Mouse (Mus musculus): ENCODE measurements around the gene Tardbp. TPM values are rescaled to one million over a fixed set of nuclear protein-coding genes. Genes with fewer than 3 reads are reported as not detected.

Gene Tardbp
- total and polyA plus RNA-seq, 3 experiments: 211 to 455 TPM; not detected in 1

GRCm38 (mm10) chr4:148660174-148660573 lies 33.4 kb upstream of the Tardbp start:
- H3K9ac ChIP-seq (ENCODE audit: control insufficient read depth, low read depth, low read length, poor library complexity, severe bottlenecking): no peak overlapping the region
- TF ChIP-seq USF1 (IDR thresholded peaks at IDR 0.05; ENCODE audit: low read depth, low read length) (no peak), MYC (IDR thresholded peaks at IDR 0.05; ENCODE audit: low read depth, low read length) (no peak), TBP (IDR thresholded peaks at IDR 0.05; ENCODE audit: low read depth, low read length) (no peak), USF2 (IDR thresholded peaks at IDR 0.05; ENCODE audit: borderline replicate concordance in 1 of 2, insufficient read depth in 1 of 2, low read depth in 1 of 2, low read length in 2 of 2) (no peak), POLR2A (IDR thresholded peaks at IDR 0.05; ENCODE audit: control insufficient read depth in 1 of 2, insufficient read depth in 1 of 2, low read depth in 1 of 2, low read length in 2 of 2, poor library complexity in 1 of 2) (no peak)
- H3K36me3 ChIP-seq (ENCODE audit: control insufficient read depth in 1 of 2, insufficient read depth in 2 of 2, low read length in 2 of 2): no peaks in the 10 kb centered on the region
- H3K4me3 ChIP-seq (ENCODE audit: control insufficient read depth in 1 of 2, insufficient read depth in 1 of 2, low read depth in 2 of 2, low read length in 2 of 2): no peak overlapping the region
- no peaks in the 10 kb centered on the region for H3K79me2 ChIP-seq (ENCODE audit: control insufficient read depth, insufficient read depth, low read length, poor library complexity)
- H3K9me3 ChIP-seq (replicated peaks; ENCODE audit: insufficient read depth, low read length): no peaks in the 10 kb centered on the region
- H3K27ac ChIP-seq (ENCODE audit: control insufficient read depth, low read depth, low read length): no peak overlapping the region
- H3K4me1 ChIP-seq (ENCODE audit: control insufficient read depth in 1 of 2, insufficient read depth in 2 of 2, low read length in 2 of 2): no peaks in the 10 kb centered on the region
- no peaks in the 10 kb centered on the region for H3K27me3 ChIP-seq (ENCODE audit: control insufficient read depth in 1 of 2, insufficient read depth in 2 of 2, low read length in 2 of 2)
- DNase-seq (ENCODE audit: low read depth, low spot score): no peak

GRCm38 (mm10) chr4:148657776-148658175 lies 31.0 kb upstream of the Tardbp start:
- H3K4me1 ChIP-seq (ENCODE audit: control insufficient read depth in 1 of 2, insufficient read depth in 2 of 2, low read length in 2 of 2): no peaks in the 10 kb centered on the region
- H3K27me3 ChIP-seq (ENCODE audit: control insufficient read depth in 1 of 2, insufficient read depth in 2 of 2, low read length in 2 of 2): no peaks in the 10 kb centered on the region
- H3K9me3 ChIP-seq (replicated peaks; ENCODE audit: insufficient read depth, low read length): no peaks in the 10 kb centered on the region
- no peak overlapping the region for H3K4me3 ChIP-seq (ENCODE audit: control insufficient read depth in 1 of 2, insufficient read depth in 1 of 2, low read depth in 2 of 2, low read length in 2 of 2)
- no peaks in the 10 kb centered on the region for H3K36me3 ChIP-seq (ENCODE audit: control insufficient read depth in 1 of 2, insufficient read depth in 2 of 2, low read length in 2 of 2)
- H3K79me2 ChIP-seq (ENCODE audit: control insufficient read depth, insufficient read depth, low read length, poor library complexity): no peaks in the 10 kb centered on the region
- TF ChIP-seq MXI1 (IDR thresholded peaks at IDR 0.05; ENCODE audit: low read depth, low read length) (no peak), MAX (IDR thresholded peaks at IDR 0.05; ENCODE audit: low read length) (no peak), POLR2AphosphoS5 (IDR thresholded peaks at IDR 0.05; ENCODE audit: borderline replicate concordance, low read depth, low read length) (no peak), CHD2 (IDR thresholded peaks at IDR 0.05; ENCODE audit: low read length) (no peak), RAD21 (IDR thresholded peaks at IDR 0.05; ENCODE audit: low read depth, low read length) (no peak), RCOR1 (IDR thresholded peaks at IDR 0.05; ENCODE audit: low read depth, low read length) (no peak), HCFC1 (IDR thresholded peaks at IDR 0.05; ENCODE audit: low read depth, low read length) (no peak), ZNF384 (IDR thresholded peaks at IDR 0.05; ENCODE audit: low read depth, low read length) (no peak), BHLHE40 (IDR thresholded peaks at IDR 0.05; ENCODE audit: borderline replicate concordance, low read depth, low read length) (no peak), NELFE (IDR thresholded peaks at IDR 0.05; ENCODE audit: low read depth, low read length) (no peak), GABPA (IDR thresholded peaks at IDR 0.05; ENCODE audit: low read depth, low read length) (no peak), TBP (IDR thresholded peaks at IDR 0.05; ENCODE audit: low read depth, low read length) (no peak), E2F4 (IDR thresholded peaks at IDR 0.05; ENCODE audit: borderline replicate concordance, low read depth, low read length) (no peak), MEF2A (IDR thresholded peaks at IDR 0.05; ENCODE audit: extremely low read depth, insufficient replicate concordance, low read depth, low read length, poor library complexity, severe bottlenecking) (no peak), KAT2A (conservative IDR thresholded peaks at IDR 0.05; ENCODE audit: low read depth, low read length) (no peak), JUND (IDR thresholded peaks at IDR 0.05; ENCODE audit: low read depth, low read length) (no peak), ZC3H11A (IDR thresholded peaks at IDR 0.05; ENCODE audit: low read depth, low read length) (no peak), POLR2A (IDR thresholded peaks at IDR 0.05; ENCODE audit: control insufficient read depth in 1 of 2, insufficient read depth in 1 of 2, low read depth in 1 of 2, low read length in 2 of 2, poor library complexity in 1 of 2) (no peak), SIN3A (IDR thresholded peaks at IDR 0.05; ENCODE audit: low read length) (no peak)
- H3K9ac ChIP-seq (ENCODE audit: control insufficient read depth, low read depth, low read length, poor library complexity, severe bottlenecking): no peak overlapping the region
- DNase-seq (ENCODE audit: low read depth, low spot score): no peak
- H3K27ac ChIP-seq (ENCODE audit: control insufficient read depth, low read depth, low read length): no peak overlapping the region

Measured in MEL (cell line).